Mouse (Mus musculus) liver, postnatal 0 days (tissue): Measurements from ENCODE around the gene Poc1a.

ENCODE experiments used
- CTCF ChIP-seq: sonication (generic); IDR thresholded peaks from 2 replicates; pipeline ENCODE4 v1.5.1; 2016; ENCODE audit warnings: antibody characterized with exemption, low read depth
- EP300 ChIP-seq: IDR thresholded peaks from 2 replicates; pipeline ENCODE4 v1.6.1; 2016; ENCODE audit warnings: antibody characterized with exemption, low read depth, mild to moderate bottlenecking

DNA sequence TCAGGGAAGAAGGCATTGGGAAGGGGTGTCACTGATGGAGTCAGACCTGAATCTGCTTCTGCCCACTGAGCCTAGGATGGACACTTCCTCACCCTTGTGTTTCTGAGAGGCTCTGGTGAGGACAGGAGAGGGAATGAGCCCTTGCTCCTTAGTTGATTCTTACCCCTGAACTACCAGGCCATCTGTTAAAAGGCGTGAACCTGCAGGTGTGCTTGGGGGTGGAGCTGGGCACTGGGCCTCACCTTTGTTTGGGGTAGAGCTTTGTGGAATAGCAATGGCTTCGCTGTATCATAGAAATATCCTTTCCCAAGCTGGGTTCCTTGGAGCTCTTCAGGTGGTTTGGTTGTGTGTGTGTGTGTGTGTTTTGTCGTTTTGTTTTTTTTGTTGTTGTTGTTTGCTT is 1.2 kb downstream of the Poc1a start:
- TF ChIP-seq CTCF (no peak), EP300 (no peak)
